Mouse (Mus musculus) right cerebral cortex, postnatal 4 days (tissue): ENCODE results near the gene Esp22.
"Not testable (repeated sequence)": the region's sequence is repeated elsewhere in the genome, so short reads cannot be mapped to it uniquely, and the experiment has no call there.

Experiments
- DNase-seq: peaks from one replicate; pipeline ENCODE4 v3.0.0-alpha.2; 2022

The Esp22 gene

DNA sequence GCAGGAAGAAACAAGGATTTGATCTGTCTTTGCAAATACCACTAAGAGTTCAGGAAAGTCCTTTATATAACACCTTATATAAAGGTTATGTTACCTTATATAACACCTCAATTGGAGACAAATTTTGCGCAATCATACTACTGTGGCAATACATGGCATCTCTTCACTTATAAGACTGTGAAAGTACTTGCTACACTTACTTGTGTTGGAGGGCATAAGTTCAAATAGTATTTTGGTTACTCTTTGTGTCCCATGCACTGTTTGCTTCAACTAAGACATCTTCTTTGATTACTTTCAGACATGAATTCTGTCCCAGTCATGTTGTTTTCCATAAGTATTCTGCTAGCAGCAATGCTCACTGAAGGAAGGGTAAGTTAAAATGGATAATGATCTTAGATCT, at the start of gene Esp22:
TSS of gene Esp22 (plus strand) at position 301 of the 400 bp plus-strand sequence.
- DNase-seq = no peak

DNA sequence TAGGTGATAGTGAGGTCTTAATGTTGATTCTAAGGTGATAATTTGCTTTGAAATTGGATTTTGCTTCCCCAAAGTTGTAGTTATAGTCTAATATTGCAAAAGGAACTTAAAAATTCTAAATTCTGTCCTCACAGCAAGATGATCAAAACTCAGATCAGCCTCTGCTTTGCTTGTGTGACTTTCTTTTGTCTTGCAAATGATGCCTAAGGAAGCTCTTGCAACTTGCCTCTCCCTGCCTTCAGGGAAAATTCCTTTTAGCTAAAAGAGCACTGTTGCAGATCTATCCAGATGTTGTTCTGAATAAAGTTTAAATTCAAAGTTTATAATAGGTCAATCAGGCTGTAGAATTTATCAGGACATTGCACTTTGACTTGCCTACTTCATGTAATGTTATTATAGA, 31.5 kb upstream of the Esp22 start:
- DNase-seq = no peak

DNA sequence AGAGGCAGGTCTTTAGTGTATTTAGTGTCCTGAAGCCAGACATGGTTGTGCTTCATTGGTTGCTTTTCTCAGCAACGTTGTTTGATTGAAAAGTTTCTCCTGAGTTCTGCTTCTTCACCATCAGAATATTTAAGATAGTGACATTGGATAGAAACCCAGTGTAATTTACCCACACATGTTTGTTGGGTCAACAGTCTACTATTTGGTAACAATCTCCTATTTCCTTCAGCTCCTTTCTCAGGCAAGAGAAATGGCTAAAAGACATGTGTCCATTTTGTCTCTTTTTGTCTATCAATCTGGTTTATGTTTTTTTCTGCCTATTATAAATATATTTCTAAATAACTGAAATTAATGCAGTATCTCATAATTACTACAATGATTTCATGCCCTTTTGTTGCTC, 18.2 kb upstream of the Esp22 start, which contains the start of gene Esp23:
TSS of gene Esp23 (minus strand) at position 101 of the 400 bp plus-strand sequence.
- DNase-seq = no peak

DNA sequence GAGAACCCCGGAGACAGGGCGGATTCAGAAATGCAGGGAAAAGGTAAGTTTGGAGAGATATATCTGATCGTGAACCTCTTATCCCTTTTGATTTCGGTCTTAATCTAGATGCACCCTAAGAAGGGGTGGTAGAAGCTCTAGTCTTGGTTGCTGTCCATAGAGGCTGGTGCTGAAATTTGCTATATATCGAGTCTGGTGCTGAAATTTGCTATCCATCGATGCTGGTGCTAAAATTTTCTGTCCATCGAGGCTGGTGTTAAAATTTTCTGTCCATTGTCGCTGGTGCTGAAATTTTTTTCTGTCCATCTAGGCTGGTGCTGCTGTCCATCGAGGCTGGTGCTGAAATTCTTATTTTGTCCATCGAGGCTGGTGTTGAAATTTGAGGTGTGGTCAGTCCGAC, 12.0 kb downstream of the Esp22 start:
- not testable (repeated sequence) for DNase-seq

DNA sequence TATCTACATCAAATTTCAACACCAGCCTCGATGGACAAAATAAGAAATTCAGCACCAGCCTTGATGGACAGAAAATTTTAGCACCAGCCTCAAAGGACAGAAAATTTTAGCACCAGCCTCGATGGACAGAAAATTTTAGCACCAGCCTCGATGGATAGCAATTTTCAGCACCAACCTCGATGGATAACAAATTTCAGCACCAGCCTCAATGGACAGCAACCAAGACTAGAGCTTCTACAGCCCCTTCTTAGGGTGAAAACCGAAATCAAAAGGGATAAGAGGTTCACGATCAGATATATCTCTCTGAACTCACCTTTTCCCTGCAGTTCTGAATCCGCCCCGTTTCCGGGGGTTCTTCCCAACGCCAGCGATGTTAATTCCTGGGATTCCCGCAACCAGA, 34.0 kb downstream of the Esp22 start:
- not testable (repeated sequence) for DNase-seq
